Mouse (Mus musculus) B cell, adult 2 months (primary cell): ENCODE data around the gene Ier2.
A peak's percentile ranks its signal among the peaks of the same experiment; 100 is the strongest.
"Not testable (repeated sequence)": the region's sequence is repeated elsewhere in the genome, so short reads cannot be mapped to it uniquely, and the experiment has no call there.

Experiments
- DNase-seq, 2 experiments: peaks; one replicate each; pipeline ENCODE4 v3.0.0; 2022

The Ier2 gene

DNA sequence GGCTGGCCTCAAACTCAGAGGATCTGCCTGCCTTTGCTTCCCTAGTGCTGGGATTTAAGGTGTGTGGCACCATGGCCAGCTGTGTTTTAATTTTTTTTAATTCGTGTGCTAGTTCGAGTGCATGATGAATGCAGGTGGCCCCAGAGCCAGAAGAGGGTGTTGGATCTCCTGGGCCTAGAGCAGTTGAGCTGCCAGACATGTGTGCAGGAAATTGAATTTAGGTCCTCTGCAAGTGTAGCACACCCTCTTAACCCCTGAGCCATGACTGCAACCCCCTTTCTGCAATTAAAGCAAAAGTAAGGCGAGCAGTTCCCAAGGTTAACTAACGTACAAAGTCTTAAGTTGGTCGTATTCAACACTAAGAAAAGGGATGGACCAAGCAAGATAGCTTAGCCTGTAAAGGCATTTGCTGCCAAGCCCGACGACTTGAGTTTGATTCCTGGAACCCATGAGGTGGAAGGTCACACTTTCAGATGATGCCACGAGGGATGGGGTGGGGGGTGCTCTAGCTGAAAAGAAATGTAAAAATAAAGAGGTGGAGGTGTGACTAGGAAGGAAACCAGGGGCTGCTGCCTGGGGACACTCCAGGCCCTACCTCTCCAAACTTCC is 24.6 kb downstream of the Ier2 start:
- DNase-seq: no peak

DNA sequence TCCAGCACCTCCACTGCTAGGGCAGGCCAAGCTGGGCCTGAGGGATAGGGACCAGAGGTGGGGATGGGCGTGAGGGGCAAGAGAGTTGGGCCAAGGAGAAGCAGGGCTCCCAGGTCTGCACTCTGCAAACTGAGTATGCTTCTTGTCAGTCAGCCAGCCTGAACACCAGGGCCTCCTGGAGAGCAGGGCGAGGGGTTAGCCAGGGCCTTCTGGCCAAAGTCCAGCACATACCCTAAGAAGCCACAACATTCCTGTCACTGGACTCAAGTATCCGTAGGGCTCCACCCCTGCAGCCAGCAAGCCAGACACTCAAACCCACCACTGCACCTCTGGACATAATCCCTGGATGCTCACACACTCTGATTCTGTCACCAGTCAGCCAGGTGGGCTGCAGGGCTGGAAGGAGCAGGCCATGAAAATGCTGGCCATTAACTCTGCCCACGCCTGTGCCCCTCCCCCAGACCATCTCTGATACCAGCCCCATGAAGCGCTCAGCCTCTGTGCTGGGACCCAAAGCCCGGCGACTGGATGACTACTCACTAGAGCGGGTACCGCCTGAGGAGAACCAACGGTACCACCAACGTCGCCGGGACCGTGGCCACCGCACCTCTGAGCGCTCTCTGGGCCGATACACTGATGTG is 26.5 kb downstream of the Ier2 start:
- DNase-seq: no peak

DNA sequence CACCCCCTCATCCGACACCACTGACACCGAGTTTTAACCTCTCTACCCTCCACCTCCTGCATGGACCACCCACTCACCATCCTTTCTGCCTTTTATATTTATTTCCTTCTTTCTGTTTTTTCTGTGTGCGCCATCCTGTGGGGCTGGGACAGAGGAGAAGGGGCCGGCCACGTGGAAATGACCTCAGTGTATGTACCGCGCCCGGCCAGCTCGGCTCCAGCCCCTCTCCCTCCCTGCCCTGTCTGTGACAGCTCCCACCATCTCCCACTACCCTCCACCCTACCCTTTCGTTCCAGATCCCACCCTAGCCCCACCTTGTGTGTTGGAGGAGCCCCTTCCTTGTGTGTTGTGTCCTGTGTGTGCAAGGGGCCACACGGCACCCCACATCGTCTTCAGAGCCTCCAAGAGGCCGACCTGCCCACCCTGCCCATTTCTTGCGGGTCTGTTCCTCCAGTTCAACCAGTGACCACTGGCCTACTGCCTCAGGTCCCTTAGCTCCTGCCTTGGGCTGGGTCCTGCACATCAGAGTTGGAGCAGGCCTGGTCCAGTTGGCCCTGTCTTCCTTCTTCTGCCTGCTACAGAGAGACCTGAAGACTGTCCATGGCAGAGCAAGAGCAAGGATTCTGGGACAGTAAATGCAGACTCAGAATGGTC is 27.1 kb downstream of the Ier2 start:
- no peak for DNase-seq

DNA sequence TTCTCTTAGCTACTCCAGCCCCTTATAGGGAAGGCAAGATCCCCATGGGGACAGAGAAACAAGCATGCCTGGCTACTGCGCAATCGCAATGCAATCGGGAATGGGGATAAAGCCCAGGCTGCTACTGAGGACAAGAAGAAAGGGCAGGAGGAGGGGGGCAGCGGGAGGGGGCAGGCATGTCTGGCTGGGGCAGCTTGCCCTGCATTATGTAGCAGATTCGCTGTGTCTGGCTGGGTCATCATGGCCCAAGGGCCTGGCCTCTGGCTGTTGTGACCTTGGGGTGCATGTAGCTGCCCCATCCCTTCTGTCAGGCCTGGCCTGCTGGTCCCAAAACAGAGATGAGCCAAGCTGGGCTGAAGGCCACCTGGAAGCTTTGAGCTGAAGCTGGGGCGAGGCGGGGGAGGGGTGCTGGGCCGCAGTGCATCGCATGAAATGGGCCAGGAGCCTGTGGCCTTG is 27.8 kb downstream of the Ier2 start:
- DNase-seq: no peak

DNA sequence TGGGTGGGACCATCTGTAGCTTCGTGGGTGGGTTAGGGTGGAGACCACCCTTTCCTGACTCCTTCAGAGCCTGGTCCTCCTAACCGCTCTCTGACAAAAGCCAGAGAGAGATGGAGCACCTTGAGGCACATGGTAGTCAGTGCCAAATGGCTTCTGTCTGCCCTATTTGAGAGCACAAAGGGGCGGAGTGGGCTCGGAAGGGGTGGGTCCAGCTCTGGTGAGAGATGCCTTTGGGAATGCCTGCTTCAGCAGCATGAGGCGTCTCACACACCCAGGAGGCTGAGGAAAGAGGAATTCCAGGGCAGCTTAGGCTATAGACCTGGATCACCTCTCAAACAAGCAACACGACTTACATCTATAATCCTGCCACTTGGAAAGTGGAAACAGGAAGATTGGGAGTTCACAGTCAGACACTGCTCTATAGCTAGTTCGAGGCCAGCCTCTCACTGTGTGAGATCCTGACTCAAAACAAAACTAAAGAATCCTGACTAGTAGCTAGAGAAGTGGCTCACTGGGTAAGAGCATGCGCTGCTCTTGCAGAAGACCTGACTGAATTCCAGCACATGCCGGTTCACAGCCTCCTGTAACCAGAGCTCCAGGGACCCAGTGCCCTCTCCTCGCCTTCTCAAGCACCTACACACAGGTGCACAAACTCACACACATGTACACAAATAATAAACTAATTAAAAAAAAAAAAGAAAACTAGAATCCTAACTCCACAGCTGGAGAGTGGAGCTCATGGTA is 28.6 kb downstream of the Ier2 start:
- no peak for DNase-seq

DNA sequence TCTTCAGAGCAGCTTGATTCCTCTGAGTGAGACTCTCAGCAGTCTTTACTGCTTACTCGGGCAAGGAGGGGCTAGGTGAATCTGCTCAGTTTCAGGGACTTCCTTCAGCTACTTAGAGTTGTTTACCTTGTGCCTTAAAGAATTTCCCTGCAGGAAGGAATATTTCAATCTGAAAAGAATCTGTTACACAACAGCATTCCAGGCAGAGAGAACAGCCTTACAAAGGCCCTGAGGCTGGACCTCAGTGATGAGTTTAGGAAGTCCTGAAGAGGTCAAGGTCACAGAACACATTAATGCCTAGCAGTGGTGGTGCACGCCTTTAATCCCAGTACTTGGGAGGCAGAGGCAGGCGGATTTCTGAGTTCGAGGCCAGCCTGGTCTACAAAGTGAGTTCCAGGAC is 30.8 kb downstream of the Ier2 start:
- no peak for DNase-seq

DNA sequence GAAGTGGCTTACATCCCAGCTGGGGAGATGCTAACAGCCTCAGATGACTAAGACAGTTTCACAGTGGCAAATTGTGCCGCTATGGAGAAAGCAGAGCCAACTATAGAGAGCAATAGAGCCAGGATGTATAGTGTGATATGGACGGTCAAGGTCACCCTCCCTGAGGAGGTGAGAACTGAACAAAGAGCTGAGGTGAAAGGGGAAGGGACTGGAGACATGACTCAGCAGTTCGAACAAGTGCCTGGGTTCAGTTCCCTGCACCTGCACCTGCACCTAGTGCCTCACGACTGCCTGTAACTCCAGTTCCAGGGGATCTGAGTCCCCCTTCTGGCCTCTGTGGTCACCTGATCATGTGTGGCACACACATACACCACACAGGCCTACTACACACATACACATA is 32.5 kb downstream of the Ier2 start:
- no peak for DNase-seq

DNA sequence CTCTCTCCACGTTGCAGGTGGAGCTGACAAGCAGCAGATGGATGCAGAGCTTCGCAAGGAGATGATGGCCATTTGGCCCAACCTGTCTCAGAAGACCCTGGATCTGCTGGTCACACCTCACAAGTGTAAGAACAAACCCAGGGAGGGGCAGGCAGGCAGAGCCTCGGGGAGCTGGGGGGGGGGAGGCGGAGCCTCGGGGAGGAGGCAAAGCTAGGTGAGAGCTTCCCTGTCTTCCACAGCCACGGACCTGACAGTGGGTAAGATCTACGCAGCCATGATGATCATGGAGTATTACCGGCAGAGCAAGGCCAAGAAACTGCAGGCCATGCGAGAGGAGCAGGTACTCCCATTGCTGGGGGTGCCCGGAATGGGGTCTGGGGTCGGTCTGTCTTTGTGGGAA is 33.1 kb downstream of the Ier2 start:
- DNase-seq: no peak

DNA sequence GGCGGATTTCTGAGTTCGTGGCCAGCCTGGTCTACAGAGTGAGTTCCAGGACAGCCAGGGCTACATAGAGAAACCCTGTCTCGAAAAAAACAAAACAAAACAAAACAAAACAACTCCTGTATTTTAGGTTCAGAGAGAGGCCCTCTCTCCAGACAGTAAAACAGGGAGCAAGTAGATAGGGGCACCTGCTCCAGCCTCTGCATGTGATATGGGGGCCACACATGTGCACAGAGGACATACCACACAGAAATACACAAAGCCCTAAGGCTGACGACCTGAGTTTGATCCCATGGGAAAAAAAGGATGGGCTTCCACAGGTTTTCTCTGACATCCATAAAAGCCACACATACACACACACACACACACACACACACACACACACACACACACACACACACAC is 39.2 kb downstream of the Ier2 start:
- not testable (repeated sequence) for DNase-seq

DNA sequence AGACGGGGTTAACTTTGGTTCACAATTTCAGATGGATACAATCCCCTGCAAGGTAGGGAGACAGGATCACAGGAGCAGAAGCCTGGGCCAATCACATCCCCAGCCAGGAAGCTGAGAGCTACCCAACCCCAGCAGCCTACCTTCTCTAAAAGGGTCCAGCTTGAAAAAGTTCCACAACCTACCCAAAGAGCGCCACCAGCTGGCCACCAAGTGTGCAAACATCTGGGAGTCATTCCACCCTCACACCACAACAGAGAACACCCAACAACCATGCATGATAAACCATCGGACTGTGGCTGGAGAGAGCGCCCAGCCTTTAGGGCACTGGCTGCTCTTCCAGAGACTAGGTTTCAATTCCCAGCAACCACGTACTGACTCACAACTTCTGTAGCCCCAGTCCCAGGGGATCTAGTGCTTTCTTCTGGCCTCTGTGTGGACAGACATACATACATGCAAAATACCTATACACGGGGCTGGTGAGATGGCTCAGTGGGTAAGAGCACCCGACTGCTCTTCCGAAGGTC is 41.5 kb downstream of the Ier2 start:
- no peak for DNase-seq

DNA sequence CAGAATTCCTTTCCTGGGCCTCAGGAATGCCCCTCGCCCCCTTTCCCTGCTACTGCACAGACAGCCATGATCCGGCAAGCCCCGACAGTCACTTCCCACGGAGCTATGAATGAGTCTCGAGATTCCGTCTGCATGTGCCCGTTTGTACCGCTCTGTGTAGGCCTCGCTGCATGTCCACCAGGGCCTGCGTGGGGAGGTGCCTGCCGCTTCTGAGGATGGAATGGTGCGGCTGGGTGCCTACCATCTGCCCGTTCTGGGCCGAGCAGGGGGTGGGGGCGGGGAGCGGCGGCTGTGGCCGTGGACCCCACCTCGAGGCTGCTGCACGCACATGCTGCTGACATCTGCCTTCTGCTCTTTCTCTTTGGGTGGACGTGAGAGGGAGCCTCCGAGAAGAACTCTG is 45.6 kb downstream of the Ier2 start:
- DNase-seq: no peak

DNA sequence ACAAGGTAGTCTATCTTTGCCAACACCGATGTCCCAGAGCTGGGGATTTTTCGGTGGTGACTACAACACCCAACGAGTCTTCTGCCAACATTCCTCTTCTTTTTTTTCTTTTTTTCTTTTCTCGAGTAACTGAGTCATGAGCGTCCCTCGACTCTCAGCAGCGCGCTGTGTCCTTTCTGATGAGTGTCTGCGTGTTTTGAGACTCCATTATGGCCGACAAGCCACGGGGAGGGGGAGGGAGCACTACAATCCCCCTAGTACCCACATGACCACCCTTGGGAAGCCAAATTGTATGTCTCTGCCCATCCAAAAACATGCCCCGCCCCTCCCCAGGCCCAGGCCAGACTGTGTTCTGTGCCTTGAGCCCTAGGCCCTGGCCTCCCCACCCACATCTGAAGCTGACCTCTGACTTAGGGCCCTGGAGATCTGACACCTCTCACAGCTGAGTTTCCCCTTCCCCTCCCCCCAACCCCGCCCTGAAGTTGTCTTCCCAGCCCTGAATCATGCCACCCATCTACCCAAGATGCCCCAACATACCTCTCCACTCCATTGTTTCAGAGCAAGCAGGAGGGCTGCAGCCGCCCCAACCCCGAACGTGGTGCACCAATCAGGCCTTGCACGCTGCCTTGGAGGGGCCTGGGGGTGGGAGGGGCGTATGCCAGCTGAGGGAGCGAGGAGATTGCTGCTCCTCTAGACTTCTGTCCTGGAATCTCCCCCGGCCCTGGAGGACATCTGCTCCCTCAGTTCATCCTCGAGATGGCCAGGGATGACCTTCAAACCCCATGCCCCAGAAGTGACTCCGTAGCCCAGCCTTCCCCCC is 46.8 kb downstream of the Ier2 start:
- DNase-seq: no peak

DNA sequence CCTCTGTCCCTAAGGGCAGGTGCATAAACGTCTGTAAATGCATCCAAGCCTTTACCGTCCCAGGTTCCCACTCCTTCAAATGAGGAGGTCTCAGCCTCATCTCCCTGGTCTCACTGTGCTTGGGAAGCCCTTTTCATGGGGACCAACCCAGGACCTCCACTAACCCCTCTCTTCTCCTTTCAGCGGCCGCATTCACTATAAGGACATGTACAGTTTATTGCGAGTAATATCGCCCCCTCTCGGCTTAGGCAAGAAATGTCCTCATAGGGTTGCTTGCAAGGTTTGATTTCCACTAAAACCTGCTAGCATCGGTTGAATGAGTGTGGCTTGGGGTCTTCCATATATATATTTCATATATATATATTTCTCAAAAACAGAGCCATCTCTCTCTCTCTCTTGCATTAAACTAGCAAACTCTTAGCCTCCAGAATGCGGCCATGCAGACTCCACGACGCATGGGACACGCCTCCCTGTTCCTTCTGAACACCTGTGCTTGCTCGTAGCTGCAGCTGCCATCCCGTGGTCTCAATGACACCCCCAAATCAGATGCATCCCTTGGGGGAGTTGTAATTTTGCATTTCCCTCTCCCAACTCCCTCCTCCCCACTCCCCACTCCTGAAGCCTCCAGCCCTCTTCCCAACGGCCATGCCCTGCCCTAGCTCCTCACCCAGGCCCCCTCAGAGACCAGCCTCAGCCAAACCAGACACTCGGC is 48.0 kb downstream of the Ier2 start:
- DNase-seq: peak; percentile 55 to 58
